Mouse (Mus musculus) liver, embryonic 14.5 days (tissue): ENCODE results near the gene Tmem52. TPM values are rescaled to one million over a fixed set of nuclear protein-coding genes. Genes with fewer than 3 reads are reported as not detected.

Experiments used
- ATAC-seq: fragments of 200-750 bp; cut with Nextera tagmentation; 2 replicates; pipeline ENCODE4 v1.8.0; 2017; ENCODE audit warnings: moderate number of reproducible peaks, mild to moderate bottlenecking, moderate library complexity; ENCODE audit not compliant: insufficient read depth
- DNase-seq, 3 experiments: peaks; one replicate each; pipeline ENCODE4 v3.0.0-alpha.2; 2012 to 2013; ENCODE audit warnings: low read depth in 3 of 3, low spot score in 3 of 3
- H3K27ac ChIP-seq: fragments of 300-500 bp; sonication (generic); 2 replicates; pipeline ENCODE4 v1.5.1; 2014; ENCODE audit warnings: moderate library complexity, mild to moderate bottlenecking, control low read depth, inconsistent platforms
- H3K27me3 ChIP-seq: fragments of 300-500 bp; sonication (generic); 2 replicates; pipeline ENCODE4 v1.6.1; 2014; ENCODE audit warnings: mild to moderate bottlenecking, low read length, moderate library complexity; ENCODE audit not compliant: control insufficient read depth, insufficient read depth
- H3K36me3 ChIP-seq: fragments of 300-500 bp; sonication (generic); replicated peaks from 2 replicates; pipeline ENCODE4 v1.6.1; 2014; ENCODE audit warnings: low read depth; ENCODE audit not compliant: control insufficient read depth, insufficient read depth
- H3K4me1 ChIP-seq, 2 experiments: fragments of 200-500 bp in 1 of 2; fragments of 300-500 bp in 1 of 2; sonication (generic) in 1 of 2; replicated peaks; 2 replicates each; pipeline ENCODE4 v1.6.1; 2012 to 2014; ENCODE audit warnings: antibody characterized with exemption in 1 of 2, inconsistent platforms in 1 of 2, low read length in 1 of 2; ENCODE audit not compliant: control insufficient read depth in 2 of 2, insufficient read depth in 2 of 2
- H3K4me2 ChIP-seq: fragments of 300-500 bp; sonication (generic); 2 replicates; pipeline ENCODE4 v1.6.1; 2014; ENCODE audit warnings: low read depth, mild to moderate bottlenecking, control low read depth, moderate library complexity
- H3K4me3 ChIP-seq, 2 experiments: fragments of 200-500 bp in 1 of 2; fragments of 300-500 bp in 1 of 2; sonication (generic) in 1 of 2; 2 replicates each; pipeline ENCODE4 v1.5.1; 2012 to 2014; ENCODE audit warnings: low read depth in 2 of 2, low read length in 2 of 2, mild to moderate bottlenecking in 2 of 2, control low read depth in 1 of 2, inconsistent platforms in 1 of 2, moderate library complexity in 1 of 2; ENCODE audit not compliant: insufficient read depth in 1 of 2
- H3K9ac ChIP-seq: fragments of 300-500 bp; sonication (generic); replicated peaks from 2 replicates; pipeline ENCODE4 v1.6.1; 2014; ENCODE audit warnings: mild to moderate bottlenecking, control low read depth, moderate library complexity
- H3K9me3 ChIP-seq: fragments of 300-500 bp; sonication (generic); 2 replicates; pipeline ENCODE4 v1.6.1; 2016; ENCODE audit warnings: low read length, mixed read lengths; ENCODE audit not compliant: control insufficient read depth
- CTCF ChIP-seq: IDR thresholded peaks from 2 replicates; pipeline ENCODE4 v1.5.1; 2016; ENCODE audit warnings: antibody characterized with exemption, low read depth, control low read depth
- EP300 ChIP-seq: IDR thresholded peaks from 2 replicates; pipeline ENCODE4 v1.6.1; 2016; ENCODE audit warnings: antibody characterized with exemption, low read depth
- WGBS: fragments of 180-500 bp; shearing (Covaris S2); extraction: QIAGEN DNeasy Blood & Tissue Kit; methylation state at CpG from one replicate; pipeline ENCODE4 v1.1.7; 2014; ENCODE audit not compliant: insufficient replicate concordance; 5-methylcytosine and 5-hydroxymethylcytosine counted together
- polyA plus RNA-seq, 2 experiments: library from polyadenylated mRNA; depleted of rRNA in 1 of 2; stranded (reverse) in 1 of 2; unstranded in 1 of 2; fragments of >200 nt; fragmentation: Nextera tagmentation in 1 of 2; extraction: Ambion mirVana in 1 of 2; gene quantifications; 2 replicates each; pipeline versions ENCODE4 v1.2.1 to v1.2.3; 2012 to 2014

Tmem52 gene
- polyA plus RNA-seq, 2 experiments: not detected

- no peak overlapping the region for H3K4me3 ChIP-seq
- 69% methylated on average over 7 of the region's 7 CpGs for WGBS
- DNase-seq: no peak
- H3K9me3 ChIP-seq: no peaks in the 10 kb centered on the region
- no peaks in the 10 kb centered on the region for H3K4me1 ChIP-seq
- no peaks in the 10 kb centered on the region for H3K27me3 ChIP-seq
- no peak overlapping the region for H3K4me2 ChIP-seq
- TF ChIP-seq CTCF: peak; percentile 52
- no peak for TF ChIP-seq EP300
- H3K36me3 ChIP-seq: no peaks in the 10 kb centered on the region
- H3K9ac ChIP-seq: no peak overlapping the region
- no peak overlapping the region for H3K27ac ChIP-seq
- no peak for ATAC-seq
Observed at GRCm38 (mm10) chr4:155517948-155518517, 49.1 kb downstream of the Tmem52 start.

Other genes with a start within 250 kb of the Tmem52 start
- 4.3 and 4.5 TPM in 2 replicates for gene Ski, start 246.5 kb upstream of the Tmem52 start, polyA plus RNA-seq (2012; rRNA removed)
- gene Ski, start 246.5 kb upstream of the Tmem52 start, polyA plus RNA-seq (2014; fragmentation: Nextera tagmentation; extraction: Ambion mirVana): 2.4 and 2.8 TPM in 2 replicates
- 12.2 and 12.8 TPM in 2 replicates for gene Faap20, start 219.3 kb upstream of the Tmem52 start, polyA plus RNA-seq (2012; rRNA removed)
- gene Faap20, start 219.3 kb upstream of the Tmem52 start, polyA plus RNA-seq (2014; fragmentation: Nextera tagmentation; extraction: Ambion mirVana): 14.8 and 20.5 TPM in 2 replicates
- gene Prkcz, start 107.8 kb upstream of the Tmem52 start, polyA plus RNA-seq (2012; rRNA removed): 0.71 and 0.99 TPM in 2 replicates
- 1.3 and 1.7 TPM in 2 replicates for gene Prkcz, start 107.8 kb upstream of the Tmem52 start, polyA plus RNA-seq (2014; fragmentation: Nextera tagmentation; extraction: Ambion mirVana)
- 0.02 TPM in 1 of 2 replicates, not detected in the other for gene Gabrd, start 71.0 kb upstream of the Tmem52 start, polyA plus RNA-seq (2012; rRNA removed)
- gene Gabrd, start 71.0 kb upstream of the Tmem52 start, polyA plus RNA-seq (2014; fragmentation: Nextera tagmentation; extraction: Ambion mirVana): not detected in 2 replicates
- gene Cfap74, start 59.9 kb upstream of the Tmem52 start, polyA plus RNA-seq (2012; rRNA removed): 0.03 and 0.08 TPM in 2 replicates
- gene Cfap74, start 59.9 kb upstream of the Tmem52 start, polyA plus RNA-seq (2014; fragmentation: Nextera tagmentation; extraction: Ambion mirVana): 0.08 TPM in 1 of 2 replicates, not detected in the other
- gene Gnb1, start 22.2 kb downstream of the Tmem52 start, polyA plus RNA-seq (2012; rRNA removed): 92.8 and 127 TPM in 2 replicates
- 98.7 and 108 TPM in 2 replicates for gene Gnb1, start 22.2 kb downstream of the Tmem52 start, polyA plus RNA-seq (2014; fragmentation: Nextera tagmentation; extraction: Ambion mirVana)
- gene Nadk, start 93.3 kb downstream of the Tmem52 start, polyA plus RNA-seq (2012; rRNA removed): 32.0 and 32.2 TPM in 2 replicates
- gene Nadk, start 93.3 kb downstream of the Tmem52 start, polyA plus RNA-seq (2014; fragmentation: Nextera tagmentation; extraction: Ambion mirVana): 40.2 and 48.4 TPM in 2 replicates
- gene Slc35e2, start 132.3 kb downstream of the Tmem52 start, polyA plus RNA-seq (2012; rRNA removed): 4.1 and 4.2 TPM in 2 replicates
- 6.7 and 7.9 TPM in 2 replicates for gene Slc35e2, start 132.3 kb downstream of the Tmem52 start, polyA plus RNA-seq (2014; fragmentation: Nextera tagmentation; extraction: Ambion mirVana)
- gene Cdk11b, start 155.7 kb downstream of the Tmem52 start, polyA plus RNA-seq (2012; rRNA removed): 12.6 and 21.4 TPM in 2 replicates
- gene Cdk11b, start 155.7 kb downstream of the Tmem52 start, polyA plus RNA-seq (2014; fragmentation: Nextera tagmentation; extraction: Ambion mirVana): 16.3 and 19.4 TPM in 2 replicates
- not detected in 2 replicates for gene Gm10563, start 176.3 kb downstream of the Tmem52 start, polyA plus RNA-seq (2012; rRNA removed)
- gene Gm10563, start 176.3 kb downstream of the Tmem52 start, polyA plus RNA-seq (2014; fragmentation: Nextera tagmentation; extraction: Ambion mirVana): not detected in 2 replicates
- 3.4 and 5.4 TPM in 2 replicates for gene Mmp23, start 184.3 kb downstream of the Tmem52 start, polyA plus RNA-seq (2012; rRNA removed)
- 2.8 TPM in 2 replicates for gene Mmp23, start 184.3 kb downstream of the Tmem52 start, polyA plus RNA-seq (2014; fragmentation: Nextera tagmentation; extraction: Ambion mirVana)
- gene Mib2, start 200.1 kb downstream of the Tmem52 start, polyA plus RNA-seq (2012; rRNA removed): 4.8 and 4.9 TPM in 2 replicates
- 1.8 and 1.9 TPM in 2 replicates for gene Mib2, start 200.1 kb downstream of the Tmem52 start, polyA plus RNA-seq (2014; fragmentation: Nextera tagmentation; extraction: Ambion mirVana)
- gene Fndc10, start 225.2 kb downstream of the Tmem52 start, polyA plus RNA-seq (2012; rRNA removed): 0.58 and 0.87 TPM in 2 replicates
- gene Fndc10, start 225.2 kb downstream of the Tmem52 start, polyA plus RNA-seq (2014; fragmentation: Nextera tagmentation; extraction: Ambion mirVana): 0.10 and 0.15 TPM in 2 replicates
- gene Ssu72, start 235.7 kb downstream of the Tmem52 start, polyA plus RNA-seq (2012; rRNA removed): 38.6 and 39.5 TPM in 2 replicates
- 53.9 and 56.9 TPM in 2 replicates for gene Ssu72, start 235.7 kb downstream of the Tmem52 start, polyA plus RNA-seq (2014; fragmentation: Nextera tagmentation; extraction: Ambion mirVana)